Mouse (Mus musculus) ES-E14 (cell line): ENCODE results near the gene Egr4.

Experiments used
- CHD2 ChIP-seq: IDR thresholded peaks from 2 replicates; pipeline ENCODE4 v1.6.1; 2014; ENCODE audit warnings: mild to moderate bottlenecking, low read depth, low read length, inconsistent platforms
- HCFC1 ChIP-seq: IDR thresholded peaks from 2 replicates; pipeline ENCODE4 v1.6.1; 2012; ENCODE audit warnings: low read length, inconsistent platforms, borderline replicate concordance; ENCODE audit not compliant: insufficient read depth
- MAFK ChIP-seq: IDR thresholded peaks from 2 replicates; pipeline ENCODE4 v1.6.1; 2014; ENCODE audit warnings: mild to moderate bottlenecking, low read depth, low read length, inconsistent platforms; ENCODE audit not compliant: insufficient read depth
- ZC3H11A ChIP-seq: IDR thresholded peaks from 2 replicates; pipeline ENCODE4 v1.6.1; 2012; ENCODE audit warnings: low read depth, mild to moderate bottlenecking, inconsistent platforms, low read length, borderline replicate concordance
- ZNF384 ChIP-seq: IDR thresholded peaks from 2 replicates; pipeline ENCODE4 v1.6.1; 2012; ENCODE audit warnings: low read depth, low read length, inconsistent platforms

DNA sequence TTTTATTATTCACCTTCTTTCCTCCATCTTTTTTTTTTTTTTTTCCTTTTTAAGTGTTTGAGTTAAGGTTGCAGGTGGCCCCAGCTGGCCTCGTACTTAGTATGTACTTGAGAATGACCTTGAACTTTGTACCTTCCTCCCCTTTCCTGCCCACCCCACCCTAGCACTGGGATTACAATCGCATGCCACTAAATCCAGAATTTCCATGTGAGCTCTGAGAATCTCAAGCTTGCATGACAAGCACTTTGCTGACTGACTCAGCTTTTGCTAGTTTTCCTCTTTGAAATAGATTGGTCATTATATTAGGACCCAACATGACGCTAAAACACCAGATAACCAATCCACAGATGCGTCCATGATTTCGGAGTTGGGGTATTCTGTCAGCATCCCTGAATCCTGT is 8.6 kb upstream of the Egr4 start:
- no peak for TF ChIP-seq CHD2
- TF ChIP-seq ZC3H11A = no peak
- TF ChIP-seq HCFC1 = no peak
- TF ChIP-seq ZNF384 = no peak
- TF ChIP-seq MAFK = peak; percentile 69
